Mouse (Mus musculus): Measurements from ENCODE around the gene Smco4. TPM values are rescaled to one million over a fixed set of nuclear protein-coding genes. Genes with fewer than 3 reads are reported as not detected.

The Smco4 gene
- total and polyA plus RNA-seq, 3 experiments = 26.9 to 65.6 (median 49.6) TPM

- Histone ChIP-seq H3K36me3 (replicated peaks in 1 of 2; ENCODE audit: control insufficient read depth in 1 of 2, insufficient read depth in 1 of 2, low read length in 1 of 2) (peaks cover 3 to 60% of the 10 kb centered on the region in 2 experiments), H3K9me3 (replicated peaks; ENCODE audit: low read length) (no peaks in the 10 kb centered on the region), H3K4me3 (replicated peaks in 1 of 3; ENCODE audit: low read depth in 2 of 3, low read length in 2 of 3, poor library complexity in 1 of 3) (no peak overlapping the region), H3K27me3 (replicated peaks) (no peaks in the 10 kb centered on the region), H3K27ac (ENCODE audit: insufficient read depth, low read depth) (peak overlapping the region; percentile 39; the same call in 1 of the 2 replicates), H3K9ac (ENCODE audit: insufficient read depth, low read depth) (no peak overlapping the region), H3K4me1 (ENCODE audit: control insufficient read depth in 1 of 2, insufficient read depth in 2 of 2) (peaks cover 40 to 97% of the 10 kb centered on the region in 2 experiments), H3K79me2 (replicated peaks; ENCODE audit: control insufficient read depth, extremely low read depth, insufficient read depth, poor library complexity, severe bottlenecking) (peaks cover 56% of the 10 kb centered on the region), H3K4me2 (ENCODE audit: insufficient read depth, low read depth, poor library complexity, severe bottlenecking) (0 out of 2 replicates have a peak overlapping the region, but pooled peaks have one; percentile 16)
- TF ChIP-seq ZNF384 (IDR thresholded peaks at IDR 0.05; ENCODE audit: low read depth, low read length) (no peak), JUND (conservative IDR thresholded peaks at IDR 0.05; ENCODE audit: low read depth, low read length) (no peak), POLR2A (IDR thresholded peaks at IDR 0.05; ENCODE audit: low read depth, low read length) (no peak), MAZ (IDR thresholded peaks at IDR 0.05; ENCODE audit: low read depth, low read length) (no peak)
- in situ Hi-C loops (cut with MboI; ENCODE audit: low pct_ligation_motif_present, low pct_unique_long_range_greater_than_20kb, low sequenced_read_pairs) = loop anchor here (5.0 kb wide), 1 partner anchor 182 kb away; no protein-coding TSS in a partner anchor
- dilution Hi-C loops (cut with MboI; ENCODE audit: extremely low pct_ligation_motif_present, extremely low pct_unique_long_range_greater_than_20kb, low sequenced_read_pairs) = no loop called here
- no peak for DNase-seq (ENCODE audit: extremely low read depth)
Observed at GRCm38 (mm10) chr9:15500025-15500424, 6.8 kb downstream of the Smco4 start.

- H3K79me2 ChIP-seq (replicated peaks; ENCODE audit: control insufficient read depth, extremely low read depth, insufficient read depth, poor library complexity, severe bottlenecking) = peaks cover 45% of the 10 kb centered on the region
- H3K36me3 ChIP-seq (replicated peaks in 1 of 2; ENCODE audit: control insufficient read depth in 1 of 2, insufficient read depth in 1 of 2, low read length in 1 of 2) = peaks cover 9 to 68% of the 10 kb centered on the region in 2 experiments
- in situ Hi-C loops (cut with MboI; ENCODE audit: low pct_ligation_motif_present, low pct_unique_long_range_greater_than_20kb, low sequenced_read_pairs) = loop anchor here (5.0 kb wide), 1 partner anchor 181 kb away; no protein-coding TSS in a partner anchor
- no peaks in the 10 kb centered on the region for H3K27me3 ChIP-seq (replicated peaks)
- 0 out of 2 replicates have a peak overlapping the region, but pooled peaks have one; percentile 15 for H3K9ac ChIP-seq (ENCODE audit: insufficient read depth, low read depth)
- H3K4me2 ChIP-seq (ENCODE audit: insufficient read depth, low read depth, poor library complexity, severe bottlenecking) = peak overlapping the region; percentile 54
- peak; percentile 91 for DNase-seq (ENCODE audit: extremely low read depth)
- dilution Hi-C loops (cut with MboI; ENCODE audit: extremely low pct_ligation_motif_present, extremely low pct_unique_long_range_greater_than_20kb, low sequenced_read_pairs) = no loop called here
- no peaks in the 10 kb centered on the region for H3K9me3 ChIP-seq (replicated peaks; ENCODE audit: low read length)
- peak overlapping the region in 1 of 3 experiments; percentile 14 for H3K4me3 ChIP-seq (replicated peaks in 1 of 3; ENCODE audit: low read depth in 2 of 3, low read length in 2 of 3, poor library complexity in 1 of 3)
- H3K27ac ChIP-seq (ENCODE audit: insufficient read depth, low read depth) = peak overlapping the region; percentile 93
- H3K4me1 ChIP-seq (ENCODE audit: control insufficient read depth in 1 of 2, insufficient read depth in 2 of 2) = peaks cover 36 to 96% of the 10 kb centered on the region in 2 experiments
- TF ChIP-seq EP300 (IDR thresholded peaks at IDR 0.05; ENCODE audit: low read length) = peak; percentile 71
- TF ChIP-seq CTCF (conservative IDR thresholded peaks at IDR 0.05 in 1 of 2, IDR thresholded peaks at IDR 0.05 in 1 of 2; ENCODE audit: low read depth in 2 of 2, low read length in 2 of 2) = no peak
- TF ChIP-seq MYC (IDR thresholded peaks at IDR 0.05; ENCODE audit: low read depth, low read length) = peak; percentile 87
- peak; percentile 94 for TF ChIP-seq TCF12 (IDR thresholded peaks at IDR 0.05; ENCODE audit: low read depth, low read length)
- TF ChIP-seq TBP (conservative IDR thresholded peaks at IDR 0.05; ENCODE audit: low read depth, low read length) = 0 out of 2 replicates have a peak, but pooled peaks have one; percentile 38
- TF ChIP-seq CHD2 (IDR thresholded peaks at IDR 0.05; ENCODE audit: low read length) = no peak; the same call in 1 of the 2 replicates
- TF ChIP-seq POLR2AphosphoS2 (IDR thresholded peaks at IDR 0.05; ENCODE audit: low read depth, low read length) = no peak
- TF ChIP-seq MAX (IDR thresholded peaks at IDR 0.05; ENCODE audit: low read length) = peak; percentile 95
- no peak for TF ChIP-seq ZKSCAN1 (IDR thresholded peaks at IDR 0.05; ENCODE audit: borderline replicate concordance, low read depth, low read length)
- TF ChIP-seq KAT2A (IDR thresholded peaks at IDR 0.05; ENCODE audit: insufficient replicate concordance, low read length) = no peak
- no peak for TF ChIP-seq NRF1 (IDR thresholded peaks at IDR 0.05; ENCODE audit: low read depth, low read length)
- TF ChIP-seq JUND (conservative IDR thresholded peaks at IDR 0.05; ENCODE audit: low read depth, low read length) = no peak; the same call in 1 of the 2 replicates
- TF ChIP-seq NELFE (IDR thresholded peaks at IDR 0.05; ENCODE audit: low read depth, low read length) = no peak; the same call in 1 of the 2 replicates
- TF ChIP-seq PAX5 (IDR thresholded peaks at IDR 0.05; ENCODE audit: low read length) = no peak
- TF ChIP-seq IRF4 (IDR thresholded peaks at IDR 0.05; ENCODE audit: low read depth, low read length) = peak; percentile 76
- TF ChIP-seq MXI1 (IDR thresholded peaks at IDR 0.05; ENCODE audit: low read depth, low read length) = peak; percentile 91
- peak; percentile 13 for TF ChIP-seq POLR2A (IDR thresholded peaks at IDR 0.05; ENCODE audit: low read depth, low read length)
- no peak for TF ChIP-seq MAFK (IDR thresholded peaks at IDR 0.05; ENCODE audit: insufficient replicate concordance, low read length)
- peak; percentile 91 for TF ChIP-seq ETS1 (conservative IDR thresholded peaks at IDR 0.05; ENCODE audit: low read depth, low read length)
- no peak for TF ChIP-seq HCFC1 (IDR thresholded peaks at IDR 0.05; ENCODE audit: low read depth, low read length)
- TF ChIP-seq ZMIZ1 (IDR thresholded peaks at IDR 0.05; ENCODE audit: low read depth, low read length) = no peak
- peak; percentile 91 for TF ChIP-seq BHLHE40 (IDR thresholded peaks at IDR 0.05; ENCODE audit: low read depth, low read length)
- TF ChIP-seq E2F4 (IDR thresholded peaks at IDR 0.05; ENCODE audit: insufficient replicate concordance, low read depth, low read length) = 0 out of 2 replicates have a peak, but pooled peaks have one; percentile 39
- peak; percentile 51 for TF ChIP-seq MEF2A (IDR thresholded peaks at IDR 0.05; ENCODE audit: borderline replicate concordance, low read depth, low read length)
- TF ChIP-seq CHD1 (IDR thresholded peaks at IDR 0.05; ENCODE audit: low read depth, low read length) = peak; percentile 50; the same call in 1 of the 2 replicates
- TF ChIP-seq UBTF (IDR thresholded peaks at IDR 0.05; ENCODE audit: low read depth, low read length) = no peak
- TF ChIP-seq RAD21 (IDR thresholded peaks at IDR 0.05; ENCODE audit: low read depth, low read length) = no peak; the same call in 1 of the 2 replicates
- peak; percentile 90 for TF ChIP-seq ZNF384 (IDR thresholded peaks at IDR 0.05; ENCODE audit: low read depth, low read length)
- TF ChIP-seq MAZ (IDR thresholded peaks at IDR 0.05; ENCODE audit: low read depth, low read length) = peak; percentile 17; the same call in 1 of the 2 replicates
Observed at GRCm38 (mm10) chr9:15501319-15502256, 8.4 kb downstream of the Smco4 start.
